Mouse (Mus musculus) megakaryocyte, embryonic 14.5 days (primary cell): Measurements from ENCODE around the gene Arhgap23.

Experiments
- FLI1 ChIP-seq: IDR thresholded peaks from 2 replicates; pipeline ENCODE4 v1.6.1; 2012; ENCODE audit warnings: low read length, inconsistent platforms, mixed read lengths
- GATA1 ChIP-seq: IDR thresholded peaks from 3 replicates; pipeline ENCODE4 v1.6.1; 2012; ENCODE audit warnings: mixed read lengths, low read length, inconsistent platforms, borderline replicate concordance

- TF ChIP-seq GATA1 (no peak), FLI1 (no peak)
Measured at GRCm38 (mm10) chr11:97449601-97450293, 34.4 kb downstream of the Arhgap23 start.
